Mouse (Mus musculus) thymus, postnatal 14 days (tissue): ENCODE measurements around the gene Fasn.
"Not testable (repeated sequence)": the region's sequence is repeated elsewhere in the genome, so short reads cannot be mapped to it uniquely, and the experiment has no call there.

Experiments used
- DNase-seq: peaks from one replicate; pipeline ENCODE4 v3.0.0; 2021

The Fasn gene

GRCm38 (mm10) chr11:120795756-120796613 lies 28.4 kb downstream of the Fasn start, which contains the start of gene Dus1l:
Gene Dus1l (minus strand): TSS chr11:120796403.
- DNase-seq: peak; percentile 98

- DNase-seq: no peak
Measured at GRCm38 (mm10) chr11:120792652-120793051, 31.7 kb downstream of the Fasn start.

- DNase-seq: no peak
Measured at GRCm38 (mm10) chr11:120789810-120790209, 34.5 kb downstream of the Fasn start.

- no peak for DNase-seq
Measured at GRCm38 (mm10) chr11:120789355-120789754, 35.0 kb downstream of the Fasn start.

GRCm38 (mm10) chr11:120788460-120788859 lies 35.9 kb downstream of the Fasn start:
- DNase-seq: not testable (repeated sequence)

GRCm38 (mm10) chr11:120785145-120785544 lies 39.2 kb downstream of the Fasn start:
- no peak for DNase-seq

- DNase-seq: peak; percentile 89
Measured at GRCm38 (mm10) chr11:120784064-120784791, 40.1 kb downstream of the Fasn start, which contains the start of the genes Rfng and Gps1. Gene Rfng (minus strand): TSS chr11:120784207. Gene Gps1 (plus strand): TSS chr11:120784272.

- no peak for DNase-seq
Measured at GRCm38 (mm10) chr11:120783426-120784063, 40.8 kb downstream of the Fasn start.

GRCm38 (mm10) chr11:120781361-120781760 lies 43.0 kb downstream of the Fasn start:
- DNase-seq: not testable (repeated sequence)

GRCm38 (mm10) chr11:120779876-120780275 lies 44.5 kb downstream of the Fasn start:
- no peak for DNase-seq

- DNase-seq: no peak
Measured at GRCm38 (mm10) chr11:120777123-120777522, 47.2 kb downstream of the Fasn start.

- peak; percentile 95 for DNase-seq
Measured at GRCm38 (mm10) chr11:120775774-120776469, 48.4 kb downstream of the Fasn start.

- DNase-seq: peak; percentile 1
Measured at GRCm38 (mm10) chr11:120773463-120774190, 50.7 kb downstream of the Fasn start.

GRCm38 (mm10) chr11:120772749-120773148 lies 51.6 kb downstream of the Fasn start:
- peak; percentile 1 for DNase-seq

- DNase-seq: peak; percentile 1
Measured at GRCm38 (mm10) chr11:120768206-120768605, 56.1 kb downstream of the Fasn start.

- not testable (repeated sequence) for DNase-seq
Measured at GRCm38 (mm10) chr11:120767023-120767422, 57.3 kb downstream of the Fasn start.

- not testable (repeated sequence) for DNase-seq
Measured at GRCm38 (mm10) chr11:120763121-120763999, 61.0 kb downstream of the Fasn start.

GRCm38 (mm10) chr11:120762672-120763041 lies 61.7 kb downstream of the Fasn start, which contains the start of gene Hmga1b:
Gene Hmga1b (plus strand): TSS chr11:120762794.
- not testable (repeated sequence) for DNase-seq

GRCm38 (mm10) chr11:120761811-120762671 lies 62.3 kb downstream of the Fasn start:
- no peak for DNase-seq

- no peak for DNase-seq
Measured at GRCm38 (mm10) chr11:120760236-120760635, 64.1 kb downstream of the Fasn start.
